Mouse (Mus musculus) right cerebral cortex, postnatal 10 days (tissue): ENCODE data around the gene Mfsd6l.
A peak's percentile ranks its signal among the peaks of the same experiment; 100 is the strongest.

Source experiments
- DNase-seq, 2 experiments: peaks; one replicate each; pipeline ENCODE4 v3.0.0; 2021; ENCODE audit warnings: low spot score in 2 of 2

Mfsd6l gene

GRCm38 (mm10) chr11:68555918-68556584 is at the start of gene Mfsd6l:
Gene Mfsd6l (plus strand): TSS chr11:68556186.
- DNase-seq = no peak

GRCm38 (mm10) chr11:68507246-68507645 is 48.7 kb upstream of the Mfsd6l start:
- no peak for DNase-seq

- DNase-seq = no peak
These were observed 47.4 kb upstream of the Mfsd6l start for GRCm38 (mm10) chr11:68508619-68509018.

GRCm38 (mm10) chr11:68509194-68509593 is 46.8 kb upstream of the Mfsd6l start:
- no peak for DNase-seq

- no peak for DNase-seq
These were observed 42.0 kb upstream of the Mfsd6l start for GRCm38 (mm10) chr11:68513969-68514368.

- no peak for DNase-seq
These were observed 36.6 kb upstream of the Mfsd6l start for GRCm38 (mm10) chr11:68519362-68519761.

DNA sequence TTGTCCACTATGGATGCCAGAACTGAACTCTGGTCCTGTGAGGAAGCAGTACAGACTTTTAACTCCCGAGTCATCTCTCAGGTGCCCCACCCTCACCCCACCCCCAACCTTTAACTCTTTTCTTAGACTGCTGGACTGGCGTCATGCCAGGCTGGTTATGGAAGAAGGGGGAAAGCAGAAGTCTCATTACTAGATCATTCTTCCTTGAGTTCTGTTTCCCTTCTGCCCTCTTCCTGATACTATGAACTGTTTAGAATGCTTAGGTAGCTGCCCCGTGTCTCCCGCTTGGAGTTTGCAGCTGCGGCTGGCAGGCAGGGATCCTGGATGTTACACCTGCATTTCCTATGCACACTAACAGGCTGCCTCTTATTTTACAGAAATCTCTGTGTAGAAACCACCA is 36.2 kb upstream of the Mfsd6l start:
- DNase-seq = no peak

DNA sequence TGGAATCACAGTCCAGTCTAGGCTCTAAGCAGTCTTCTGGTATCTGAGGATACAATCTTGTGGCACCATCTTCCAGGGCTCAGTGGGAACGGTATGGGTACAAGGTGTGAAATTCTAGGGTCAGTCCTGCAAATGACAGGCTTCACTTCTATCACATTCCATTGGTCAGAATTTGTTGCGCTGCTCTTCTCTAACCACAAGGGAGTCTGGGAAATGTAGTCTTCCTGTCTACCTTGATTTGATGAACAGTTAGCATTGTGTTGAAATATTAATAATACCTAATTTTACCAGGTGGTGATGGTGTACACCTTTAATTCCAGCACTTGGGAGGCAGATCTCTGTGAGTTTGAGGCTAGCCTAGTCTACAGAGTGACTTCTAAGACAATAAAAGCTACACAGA is 35.5 kb upstream of the Mfsd6l start:
- DNase-seq = no peak

DNA sequence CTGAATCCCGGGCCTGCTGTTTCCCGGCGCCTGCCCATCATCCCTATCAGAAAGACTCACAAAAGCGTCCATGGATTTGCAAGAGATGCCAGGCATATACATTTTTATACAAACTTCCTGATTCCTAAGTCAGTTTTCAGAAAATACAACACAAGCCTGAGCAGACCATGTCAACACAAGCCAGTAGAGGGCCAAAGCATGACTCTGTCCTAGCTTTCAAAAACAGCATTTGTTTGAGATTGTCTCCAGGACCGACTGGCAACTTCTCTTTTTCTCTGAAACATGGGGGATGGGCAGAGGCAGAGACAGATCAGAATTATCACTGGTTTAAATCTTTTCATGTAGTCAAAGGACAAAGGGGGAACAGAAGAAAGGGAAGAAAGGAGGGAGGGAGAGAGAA is 34.6 kb upstream of the Mfsd6l start:
- DNase-seq = no peak

- no peak for DNase-seq
These were observed 29.5 kb upstream of the Mfsd6l start for GRCm38 (mm10) chr11:68526441-68526840.

- DNase-seq = peak; percentile 69 to 78
These were observed 24.8 kb upstream of the Mfsd6l start for GRCm38 (mm10) chr11:68531066-68531806.

GRCm38 (mm10) chr11:68531941-68532535 is 23.9 kb upstream of the Mfsd6l start:
- no peak for DNase-seq

- no peak for DNase-seq
These were observed 23.2 kb upstream of the Mfsd6l start for GRCm38 (mm10) chr11:68532773-68533172.

DNA sequence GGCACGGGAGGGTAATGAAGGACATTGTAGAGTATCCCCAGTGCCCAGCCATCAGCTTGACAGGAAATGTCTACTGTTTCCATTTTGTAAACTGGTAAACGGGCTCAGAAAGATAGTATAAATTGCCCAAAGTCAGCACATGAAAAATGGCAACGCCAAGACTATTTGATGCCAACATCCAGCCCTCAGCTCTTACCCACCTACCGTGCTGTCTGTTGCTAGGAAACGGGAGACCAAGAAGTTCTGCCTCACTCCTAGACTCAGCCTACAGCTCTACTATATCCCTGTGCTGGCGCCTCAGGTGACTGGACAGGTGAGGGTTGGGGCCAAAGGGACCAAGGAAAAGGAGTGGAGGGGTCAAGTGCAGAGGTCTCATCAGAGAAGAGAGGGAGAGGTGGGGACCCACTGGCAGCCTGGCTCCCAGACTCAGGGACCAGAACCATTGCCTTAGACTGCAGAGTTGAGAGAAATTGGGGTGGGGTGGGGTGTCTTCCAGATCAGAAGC is 22.0 kb upstream of the Mfsd6l start:
- DNase-seq = no peak

GRCm38 (mm10) chr11:68536026-68536425 is 20.0 kb upstream of the Mfsd6l start:
- no peak for DNase-seq

DNA sequence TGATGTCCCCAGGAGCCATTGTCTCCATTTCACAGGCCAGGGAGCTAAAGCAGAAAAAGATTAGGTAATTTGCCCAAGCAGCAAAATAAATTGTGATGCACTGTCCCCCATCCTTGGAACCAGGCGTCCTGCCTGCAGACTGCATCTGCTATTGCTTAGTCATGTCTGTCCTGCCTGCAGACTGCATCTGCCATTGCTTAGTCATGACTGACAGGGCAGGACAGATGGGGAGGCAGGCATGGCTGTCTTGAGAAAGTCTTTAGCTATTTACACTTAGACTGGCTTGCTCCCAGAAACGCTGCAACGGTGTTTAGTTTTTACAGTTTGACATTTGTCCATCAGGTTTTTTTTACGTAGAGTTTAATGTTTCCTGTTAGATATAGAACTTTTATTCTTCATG is 19.5 kb upstream of the Mfsd6l start:
- peak in 1 of 2 experiments; percentile 63 for DNase-seq

GRCm38 (mm10) chr11:68539621-68540020 is 16.4 kb upstream of the Mfsd6l start:
- no peak for DNase-seq

DNA sequence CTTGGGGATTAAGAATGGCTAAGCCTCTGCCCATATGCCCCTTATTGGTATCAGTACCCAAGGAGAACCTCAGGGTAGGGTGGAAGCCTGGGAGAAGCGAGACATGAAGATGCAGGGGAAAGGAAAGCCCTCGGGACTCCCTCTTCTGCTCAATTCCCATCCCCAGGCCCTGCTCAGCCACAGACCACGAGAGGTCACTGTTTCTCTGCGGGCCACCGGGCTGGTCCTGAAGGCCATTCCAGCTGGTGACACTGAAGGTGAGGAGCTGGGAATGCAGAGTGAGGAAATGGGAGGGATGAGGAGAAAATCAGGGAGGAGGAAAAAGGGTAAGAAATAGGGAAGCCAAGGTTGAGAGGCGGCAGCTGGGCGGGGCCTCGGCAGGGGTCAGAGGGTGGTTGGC is 11.4 kb upstream of the Mfsd6l start:
- no peak for DNase-seq

DNA sequence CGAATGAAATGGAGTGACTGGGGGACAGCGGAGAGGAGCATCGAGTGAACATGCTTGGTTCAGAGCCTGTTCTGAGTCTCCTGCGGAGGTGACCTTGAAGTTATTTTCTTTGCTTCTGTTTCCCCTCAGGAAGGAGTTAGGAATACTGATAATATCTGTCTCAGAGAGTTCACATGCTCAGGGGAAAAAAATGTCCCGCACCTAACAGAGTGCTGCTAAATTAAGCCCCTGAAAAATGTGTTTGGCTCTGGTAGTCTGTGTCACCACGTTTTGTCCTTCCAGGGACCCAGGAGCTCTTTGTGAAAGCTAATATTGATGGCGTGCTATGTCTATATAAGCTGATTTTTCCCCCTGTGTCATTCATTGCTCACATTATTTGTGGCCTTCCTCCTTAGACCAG is 10.8 kb upstream of the Mfsd6l start:
- DNase-seq = no peak

GRCm38 (mm10) chr11:68545682-68546222 is 10.2 kb upstream of the Mfsd6l start:
- DNase-seq = no peak

DNA sequence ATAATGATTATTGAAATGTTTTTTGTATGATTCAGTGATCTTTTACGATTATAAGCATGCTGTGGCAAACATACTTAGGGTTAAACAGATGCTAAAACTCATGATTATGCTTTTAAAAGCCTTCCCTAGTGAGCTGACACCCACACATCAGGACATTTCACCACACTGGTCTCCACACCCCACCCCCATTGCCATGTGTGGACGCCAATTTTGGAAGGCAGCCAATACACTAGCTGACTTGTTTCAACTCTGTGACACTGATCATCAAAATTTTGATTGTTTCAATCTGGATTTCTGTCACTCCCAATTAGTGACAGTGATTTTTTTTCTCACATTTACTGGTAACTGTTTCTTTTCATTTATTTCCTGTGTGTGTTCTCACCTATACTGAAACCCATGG is 8.5 kb upstream of the Mfsd6l start:
- no peak for DNase-seq

GRCm38 (mm10) chr11:68549597-68549996 is 6.4 kb upstream of the Mfsd6l start:
- no peak for DNase-seq

DNA sequence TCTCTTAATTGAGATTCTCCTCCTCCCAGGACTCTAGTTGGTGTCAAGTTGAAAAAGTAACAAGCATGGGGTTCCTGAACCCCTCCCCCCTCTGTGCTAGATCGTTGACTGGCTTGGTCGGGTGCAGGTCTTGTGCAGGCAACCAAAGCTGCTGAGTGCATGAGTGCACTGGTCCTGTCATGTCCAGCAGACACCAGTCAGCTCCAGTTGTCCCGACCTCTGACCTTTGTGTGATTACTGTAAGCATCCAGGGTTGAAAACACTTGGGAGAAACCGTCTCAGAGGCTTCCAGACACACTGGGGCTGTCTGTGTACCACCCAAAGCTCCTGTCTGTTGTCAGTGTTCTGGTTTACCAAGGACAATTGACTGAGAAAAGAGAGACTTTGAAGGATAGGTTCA is 5.6 kb upstream of the Mfsd6l start:
- no peak for DNase-seq
